23 mouse cellular contexts compared by ENCODE assay signal in the genomic region with DNA sequence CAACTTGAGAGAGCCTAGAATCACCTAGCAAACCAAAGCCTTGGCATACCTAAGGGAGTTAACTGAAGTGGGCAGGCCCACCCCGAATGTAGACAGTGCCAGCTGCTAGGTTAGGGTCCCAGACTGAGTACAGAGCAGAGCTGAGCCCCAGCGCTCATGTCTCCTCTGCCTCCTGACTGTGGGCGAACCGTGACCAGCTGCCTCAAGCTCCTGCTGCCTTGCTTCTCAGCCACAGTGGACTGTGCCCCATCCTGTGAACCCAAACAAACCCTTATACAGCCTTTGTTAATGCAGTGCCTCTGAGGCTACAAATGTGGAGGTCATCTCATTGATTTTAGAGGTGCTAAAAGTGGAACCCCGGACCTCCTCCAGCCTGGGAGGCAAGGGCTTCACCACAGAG.
DNase-seq lines count a peak whose midpoint lies in the region; ATAC-seq and TF ChIP-seq lines count a peak whose summit lies in the region.
"Had no signal": no experiment of that assay in that cellular context is flagged by ENCODE, and none has a peak within 500 bp of the region (broad histone marks: within the 10 kb centered on the region; RNA-seq: fewer than 3 reads in every experiment).

No protein-coding gene starts in this region.

- ATAC-seq in forebrain, embryonic 12.5 days (ENCODE audit: low FRiP score): no peak
- no peak for ATAC-seq in forebrain, embryonic 16.5 days
- ATAC-seq in kidney, embryonic 15.5 days (replicated peaks; ENCODE audit: low FRiP score): no peak
- ATAC-seq in lung, embryonic 16.5 days (ENCODE audit: low read depth): peak; percentile 45
- no peak for ATAC-seq in hindbrain, embryonic 13.5 days (ENCODE audit: low FRiP score)
- ATAC-seq: activated CD4-positive, CD25-positive, alpha-beta regulatory T cell, adult 4 months; CD4-positive, CD25-positive, alpha-beta regulatory T cell, adult 4 months; forebrain, embryonic 14.5 days; intestine, embryonic 15.5 days had no signal

- 69% methylated on average over 5 of the region's 5 CpGs for WGBS in forebrain, embryonic 12.5 days
- WGBS in forebrain, embryonic 16.5 days: 77% methylated on average over 5 of the region's 5 CpGs
- WGBS in kidney, adult 2 months: 53% methylated on average over 5 of the region's 5 CpGs
- WGBS in kidney, embryonic 15.5 days: 50% methylated on average over 5 of the region's 5 CpGs
- WGBS in lung, embryonic 16.5 days: 52% methylated on average over 5 of the region's 5 CpGs
- 39% methylated on average over 5 of the region's 5 CpGs for WGBS in hindbrain, embryonic 13.5 days

- no peak overlapping the region for H3K4me3 ChIP-seq in forebrain, embryonic 12.5 days (replicated peaks)
- H3K4me3 ChIP-seq in forebrain, embryonic 16.5 days (replicated peaks; ENCODE audit: low read length): no peak overlapping the region
- H3K4me3 ChIP-seq in kidney, adult 2 months (ENCODE audit: insufficient read depth, low read depth, low read length): no peak overlapping the region
- no peak overlapping the region for H3K4me3 ChIP-seq in kidney, embryonic 15.5 days (replicated peaks)
- no peak overlapping the region for H3K4me3 ChIP-seq in lung, embryonic 16.5 days (ENCODE audit: low read length)
- no peak overlapping the region for H3K4me3 ChIP-seq in hindbrain, embryonic 13.5 days
- H3K4me3 ChIP-seq: embryonic facial prominence, embryonic 10.5 days; heart, adult 2 months; heart, embryonic 15.5 days; intestine, embryonic 15.5 days; limb, embryonic 10.5 days; neural tube, embryonic 12.5 days had no signal

- no peaks in the 10 kb centered on the region for H3K9me3 ChIP-seq in forebrain, embryonic 12.5 days
- no peaks in the 10 kb centered on the region for H3K9me3 ChIP-seq in forebrain, embryonic 16.5 days (ENCODE audit: control insufficient read depth, low read length)
- H3K9me3 ChIP-seq in kidney, embryonic 15.5 days (replicated peaks): no peaks in the 10 kb centered on the region
- H3K9me3 ChIP-seq in lung, embryonic 16.5 days (ENCODE audit: control insufficient read depth, low read length): no peaks in the 10 kb centered on the region
- no peaks in the 10 kb centered on the region for H3K9me3 ChIP-seq in hindbrain, embryonic 13.5 days
- H3K9me3 ChIP-seq: embryonic facial prominence, embryonic 10.5 days; heart, embryonic 15.5 days; intestine, embryonic 15.5 days; limb, embryonic 10.5 days; neural tube, embryonic 12.5 days had no signal

- H3K27me3 ChIP-seq in forebrain, embryonic 12.5 days: peaks cover 22% of the 10 kb centered on the region
- no peaks in the 10 kb centered on the region for H3K27me3 ChIP-seq in forebrain, embryonic 16.5 days (replicated peaks; ENCODE audit: control insufficient read depth, insufficient read depth, low read length)
- no peaks in the 10 kb centered on the region for H3K27me3 ChIP-seq in kidney, adult 2 months (replicated peaks; ENCODE audit: control insufficient read depth, insufficient read depth, low read length)
- peaks cover 10% of the 10 kb centered on the region; the same call in 1 of the 2 replicates for H3K27me3 ChIP-seq in kidney, embryonic 15.5 days
- H3K27me3 ChIP-seq in lung, embryonic 16.5 days (ENCODE audit: control insufficient read depth, insufficient read depth, low read depth, low read length): no peaks in the 10 kb centered on the region
- H3K27me3 ChIP-seq in hindbrain, embryonic 13.5 days: no peaks in the 10 kb centered on the region
- H3K27me3 ChIP-seq: intestine, embryonic 15.5 days; neural tube, embryonic 12.5 days had no signal

- H3K4me2 ChIP-seq in forebrain, embryonic 12.5 days: no peak overlapping the region
- no peak overlapping the region for H3K4me2 ChIP-seq in forebrain, embryonic 16.5 days (ENCODE audit: low read length)
- H3K4me2 ChIP-seq in kidney, embryonic 15.5 days: no peak overlapping the region
- no peak overlapping the region for H3K4me2 ChIP-seq in lung, embryonic 16.5 days (ENCODE audit: low read depth, low read length)
- H3K4me2 ChIP-seq in hindbrain, embryonic 13.5 days: no peak overlapping the region
- H3K4me2 ChIP-seq: heart, embryonic 15.5 days; intestine, embryonic 15.5 days; liver, embryonic 11.5 days; neural tube, embryonic 12.5 days had no signal

- TF ChIP-seq CTCF in kidney, adult 2 months (conservative IDR thresholded peaks at IDR 0.05; ENCODE audit: insufficient read depth, insufficient read length, low read depth, low read length): no peak

- DNase-seq in kidney, adult 2 months: peak; percentile 5
- no peak for DNase-seq in lung, postnatal 14 days
- DNase-seq: adrenal gland, postnatal 10 days; cerebellum, adult 9-10 months; gastrocnemius, postnatal 14 days; heart, adult 2 months; heart, postnatal 4 days; lung, adult 2 months; thymus, postnatal 25 days had no signal

- 0 out of 2 replicates have a peak overlapping the region, but pooled peaks have one; percentile 19 for H3K27ac ChIP-seq in forebrain, embryonic 12.5 days
- no peak overlapping the region for H3K27ac ChIP-seq in forebrain, embryonic 16.5 days (ENCODE audit: low read length)
- no peak overlapping the region for H3K27ac ChIP-seq in kidney, adult 2 months (ENCODE audit: insufficient read depth, low read depth, low read length)
- H3K27ac ChIP-seq in kidney, embryonic 15.5 days: no peak overlapping the region
- H3K27ac ChIP-seq in lung, embryonic 16.5 days (ENCODE audit: low read length): no peak overlapping the region
- peak overlapping the region; percentile 46; the same call in 1 of the 2 replicates for H3K27ac ChIP-seq in hindbrain, embryonic 13.5 days
- H3K27ac ChIP-seq: embryonic facial prominence, embryonic 10.5 days; heart, adult 2 months; heart, embryonic 15.5 days; intestine, embryonic 15.5 days; limb, embryonic 10.5 days; neural tube, embryonic 12.5 days had no signal

- no peak for TF ChIP-seq POLR2A in kidney, adult 2 months (IDR thresholded peaks at IDR 0.05; ENCODE audit: low read depth, low read length)

- no peak overlapping the region for H3K9ac ChIP-seq in forebrain, embryonic 12.5 days
- H3K9ac ChIP-seq in forebrain, embryonic 16.5 days (replicated peaks; ENCODE audit: low read depth, low read length): no peak overlapping the region
- H3K9ac ChIP-seq in kidney, embryonic 15.5 days: no peak overlapping the region
- no peak overlapping the region for H3K9ac ChIP-seq in lung, embryonic 16.5 days (ENCODE audit: low read length)
- no peak overlapping the region for H3K9ac ChIP-seq in hindbrain, embryonic 13.5 days
- H3K9ac ChIP-seq: heart, embryonic 15.5 days; intestine, embryonic 15.5 days; neural tube, embryonic 12.5 days had no signal

- H3K4me1 ChIP-seq in forebrain, embryonic 12.5 days: peaks cover 54% of the 10 kb centered on the region
- peaks cover 6% of the 10 kb centered on the region for H3K4me1 ChIP-seq in forebrain, embryonic 16.5 days (replicated peaks; ENCODE audit: control insufficient read depth, insufficient read depth, low read length)
- no peaks in the 10 kb centered on the region for H3K4me1 ChIP-seq in kidney, adult 2 months (ENCODE audit: control insufficient read depth, insufficient read depth, low read length)
- H3K4me1 ChIP-seq in kidney, embryonic 15.5 days: peaks cover 3% of the 10 kb centered on the region; the same call in 1 of the 2 replicates
- 0 out of 2 replicates have a peak, but pooled peaks cover 2% of the 10 kb centered on the region for H3K4me1 ChIP-seq in lung, embryonic 16.5 days (replicated peaks; ENCODE audit: control insufficient read depth, insufficient read depth, low read length)
- H3K4me1 ChIP-seq in hindbrain, embryonic 13.5 days (replicated peaks): peaks cover 69% of the 10 kb centered on the region

- no peaks in the 10 kb centered on the region for H3K36me3 ChIP-seq in forebrain, embryonic 12.5 days (replicated peaks)
- H3K36me3 ChIP-seq in forebrain, embryonic 16.5 days (ENCODE audit: control insufficient read depth, insufficient read depth): no peaks in the 10 kb centered on the region
- no peaks in the 10 kb centered on the region for H3K36me3 ChIP-seq in kidney, adult 2 months (ENCODE audit: control insufficient read depth, insufficient read depth, low read length)
- H3K36me3 ChIP-seq in kidney, embryonic 15.5 days: no peaks in the 10 kb centered on the region
- no peaks in the 10 kb centered on the region for H3K36me3 ChIP-seq in lung, embryonic 16.5 days (ENCODE audit: control insufficient read depth, insufficient read depth, low read length)
- no peaks in the 10 kb centered on the region for H3K36me3 ChIP-seq in hindbrain, embryonic 13.5 days
- H3K36me3 ChIP-seq: embryonic facial prominence, embryonic 10.5 days; heart, embryonic 15.5 days; intestine, embryonic 15.5 days; limb, embryonic 10.5 days; neural tube, embryonic 12.5 days had no signal

Comparison
In these comparisons a context has a peak if more than half of its experiments do, and no peak if none do; other contexts are left out.
1. H3K27ac ChIP-seq: peak in forebrain, embryonic 12.5 days (single experiment) and hindbrain, embryonic 13.5 days (single experiment); none in forebrain, embryonic 16.5 days (single experiment), kidney, adult 2 months (single experiment), kidney, embryonic 15.5 days (single experiment) and lung, embryonic 16.5 days (single experiment).